Mouse (Mus musculus): ENCODE measurements at regions not wholly inside any gene's neighbourhood (a gene's known extent, or its start where the extent isn't known, plus 50 kb on each side); places are given as distances from the start of the nearest gene placed in this dataset.
A peak's percentile ranks its signal among the peaks of the same experiment; 100 is the strongest.
"Not testable (repeated sequence)": the region's sequence is repeated elsewhere in the genome, so short reads cannot be mapped to it uniquely, and the experiment has no call there.

DNA sequence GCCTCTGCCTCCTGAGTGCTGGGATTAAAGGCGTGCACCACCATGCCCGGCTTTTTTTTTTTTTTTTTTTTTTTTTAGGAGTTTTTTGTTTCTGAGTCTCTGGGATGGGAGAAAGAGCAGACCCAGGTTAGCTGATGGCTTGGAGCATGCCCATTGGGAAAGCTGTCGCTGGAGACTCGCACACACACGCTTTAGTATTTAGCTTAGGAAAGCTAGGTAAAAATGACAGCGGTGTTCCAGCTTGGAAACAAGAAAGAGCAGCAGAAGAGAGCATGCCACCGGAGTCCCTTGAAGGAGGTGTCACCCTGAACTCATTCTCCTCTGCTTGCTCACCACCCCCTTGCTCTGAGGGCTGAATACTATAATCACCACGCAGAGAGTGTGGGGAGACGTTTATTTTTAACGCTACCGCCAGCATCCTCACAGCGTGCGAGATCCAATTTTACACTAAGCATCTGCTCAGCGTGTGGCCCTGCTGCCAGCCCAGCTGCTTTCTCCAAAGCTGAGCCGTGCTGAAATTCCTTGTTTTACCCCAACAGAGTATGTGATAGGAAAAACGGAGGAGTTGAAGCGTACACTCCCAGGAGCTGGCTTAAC is 95.9 kb upstream of the Map3k1 start:
- no peak for DNase-seq (ENCODE audit: low spot score in 2 of 2)

- no peak for DNase-seq (ENCODE audit: low spot score in 2 of 2)
These were observed 96.5 kb upstream of the Map3k1 start for GRCm38 (mm10) chr13:111905213-111905701.

GRCm38 (mm10) chr13:111911071-111911470 is 102.3 kb upstream of the Map3k1 start:
- DNase-seq (ENCODE audit: low spot score in 2 of 2) = no peak

DNA sequence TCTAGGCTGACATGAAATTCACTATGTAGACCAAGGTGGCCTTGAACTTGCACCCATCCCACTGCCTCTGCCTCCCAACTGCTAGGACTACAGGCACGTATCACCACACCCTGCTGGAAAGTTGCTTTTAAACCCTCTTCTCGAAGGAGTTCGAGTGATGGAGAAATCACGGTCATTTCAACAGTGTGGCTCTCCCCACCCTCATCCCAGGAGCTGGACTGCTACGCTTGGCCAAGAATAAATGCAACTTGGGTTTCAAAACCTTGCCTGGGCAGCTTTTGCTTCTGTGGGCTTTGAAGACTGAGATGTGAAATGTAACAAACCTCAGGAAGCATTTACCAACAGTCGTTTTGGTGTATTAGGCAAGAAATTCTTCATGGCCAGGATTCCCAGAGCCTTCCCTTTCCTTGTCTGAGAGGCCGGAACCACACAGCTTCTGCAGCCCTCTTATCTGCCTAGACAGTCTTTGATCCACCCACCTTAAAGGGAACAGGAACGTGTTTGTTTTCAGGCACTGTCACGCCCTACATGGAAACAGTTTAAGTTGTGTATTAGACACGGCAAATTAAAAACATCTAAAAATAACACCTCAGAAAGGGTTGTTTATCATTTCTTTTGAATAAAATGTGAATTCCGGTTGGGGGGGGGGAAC is 103.0 kb upstream of the Map3k1 start:
- no peak for DNase-seq (ENCODE audit: low spot score in 2 of 2)

DNA sequence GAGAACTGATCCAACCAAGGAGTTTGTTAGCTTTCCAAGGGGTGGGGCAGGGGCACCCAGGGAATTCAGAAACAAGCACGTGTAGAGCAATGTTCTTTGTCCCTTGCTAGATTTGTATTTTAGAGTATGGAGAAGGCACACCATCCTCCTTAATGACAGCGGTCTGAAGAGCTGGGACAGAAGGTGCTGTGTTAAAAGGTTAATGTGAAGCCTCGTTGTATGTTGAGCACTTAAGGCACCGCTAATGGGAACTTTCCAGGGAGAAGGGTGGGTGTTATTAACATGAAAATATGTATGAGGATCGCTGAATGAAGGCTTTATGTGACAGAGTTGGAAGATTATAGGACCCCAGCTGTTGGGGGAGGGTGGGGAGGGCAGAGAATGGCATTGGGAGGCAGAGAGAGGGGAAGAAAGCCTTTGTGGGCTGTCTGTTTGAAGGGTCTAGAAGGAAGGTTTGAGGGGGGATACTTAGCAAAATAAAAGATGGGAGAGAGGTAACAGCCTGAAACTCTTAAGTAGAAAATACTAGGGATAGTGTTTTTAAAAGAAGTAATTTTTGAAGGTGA is 105.6 kb upstream of the Map3k1 start:
- DNase-seq (ENCODE audit: low spot score in 2 of 2) = no peak

GRCm38 (mm10) chr13:111919417-111919816 is 110.6 kb upstream of the Map3k1 start:
- not testable (repeated sequence) for DNase-seq (ENCODE audit: low spot score in 2 of 2)

GRCm38 (mm10) chr13:111920534-111920933 is 111.7 kb upstream of the Map3k1 start:
- no peak for DNase-seq (ENCODE audit: low spot score in 2 of 2)

DNA sequence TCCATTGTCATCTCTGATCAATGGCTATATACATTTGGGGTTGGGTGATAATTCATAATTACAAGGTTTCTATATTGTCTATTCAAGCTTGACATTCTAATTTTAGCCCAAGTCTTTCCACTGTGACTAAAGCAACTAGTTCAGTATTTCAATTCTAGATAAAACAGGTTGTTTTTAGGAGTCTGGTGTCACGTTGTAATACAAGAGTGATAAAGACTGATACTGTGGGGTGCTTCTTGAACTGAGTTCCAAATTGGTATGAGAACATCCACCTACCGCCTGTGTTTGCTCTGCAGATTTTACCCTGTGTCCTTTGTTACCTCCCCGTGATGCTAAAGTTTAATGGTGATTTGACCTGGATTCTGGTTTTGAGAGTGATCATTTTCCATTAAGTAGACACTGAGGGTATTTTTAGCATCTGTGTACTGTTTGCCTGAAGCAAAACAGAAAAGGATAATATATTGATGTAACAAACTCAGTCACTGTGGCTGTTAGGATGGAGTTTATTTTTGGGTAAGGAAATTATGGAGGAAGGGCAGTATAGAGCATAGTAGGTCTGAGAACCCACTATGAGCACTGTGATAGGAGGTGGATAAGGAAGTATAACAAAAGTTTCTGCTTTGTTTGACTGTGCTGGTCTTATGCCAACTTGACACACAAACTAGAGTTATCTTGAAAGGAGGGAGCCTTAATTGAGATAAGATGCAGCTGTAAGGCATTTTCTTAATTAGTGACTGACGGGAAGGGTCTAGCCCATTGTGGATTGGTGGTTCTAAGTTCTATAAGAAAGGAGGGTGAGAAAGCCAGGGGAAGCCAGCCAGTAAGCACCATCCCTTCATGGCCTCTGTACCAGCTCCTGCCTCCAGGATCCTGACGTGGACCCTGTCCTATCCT is 112.6 kb upstream of the Map3k1 start:
- no peak for DNase-seq (ENCODE audit: low spot score in 2 of 2)

GRCm38 (mm10) chr13:111925349-111925748 is 116.6 kb upstream of the Map3k1 start:
- no peak for DNase-seq (ENCODE audit: low spot score in 2 of 2)

DNA sequence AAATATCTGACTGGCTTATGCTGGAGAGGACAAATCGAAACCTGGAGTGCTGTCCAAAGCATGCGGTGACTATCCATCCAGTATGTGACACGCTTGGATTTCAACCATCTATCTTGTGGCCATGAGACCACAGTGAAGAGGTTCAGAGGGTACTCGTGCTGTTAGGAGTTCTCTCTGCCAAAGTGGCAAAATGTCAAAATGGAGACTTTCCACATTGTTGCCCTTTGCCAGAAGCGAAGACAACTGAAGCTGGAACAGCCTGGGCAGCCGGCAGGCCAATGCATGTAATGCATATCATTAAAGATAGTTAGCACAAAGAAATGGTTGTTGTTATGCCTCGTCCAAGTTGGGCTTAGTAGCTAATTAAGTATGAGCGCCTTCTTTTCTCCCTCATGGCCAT is 118.0 kb upstream of the Map3k1 start:
- no peak for DNase-seq (ENCODE audit: low spot score in 2 of 2)

DNA sequence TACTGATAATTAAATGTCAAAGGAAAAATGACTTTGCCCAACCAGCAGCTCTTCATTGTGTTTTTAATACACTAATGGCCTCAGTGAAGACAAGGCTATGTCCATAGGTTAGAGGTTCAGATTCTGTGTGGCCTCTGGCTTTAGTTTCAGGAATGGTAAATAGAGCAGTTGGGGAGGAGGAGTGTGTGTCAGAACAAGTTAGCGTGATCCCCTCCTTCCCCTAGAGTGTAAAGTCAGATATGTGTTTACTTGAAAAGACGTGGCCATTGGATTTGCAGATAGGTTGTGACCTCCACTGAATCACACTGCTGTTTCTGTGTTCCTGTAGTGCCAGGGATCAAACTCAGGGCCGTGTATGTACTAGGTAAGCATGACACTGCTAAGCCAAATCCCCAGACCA is 118.7 kb upstream of the Map3k1 start:
- no peak for DNase-seq (ENCODE audit: low spot score in 2 of 2)

DNA sequence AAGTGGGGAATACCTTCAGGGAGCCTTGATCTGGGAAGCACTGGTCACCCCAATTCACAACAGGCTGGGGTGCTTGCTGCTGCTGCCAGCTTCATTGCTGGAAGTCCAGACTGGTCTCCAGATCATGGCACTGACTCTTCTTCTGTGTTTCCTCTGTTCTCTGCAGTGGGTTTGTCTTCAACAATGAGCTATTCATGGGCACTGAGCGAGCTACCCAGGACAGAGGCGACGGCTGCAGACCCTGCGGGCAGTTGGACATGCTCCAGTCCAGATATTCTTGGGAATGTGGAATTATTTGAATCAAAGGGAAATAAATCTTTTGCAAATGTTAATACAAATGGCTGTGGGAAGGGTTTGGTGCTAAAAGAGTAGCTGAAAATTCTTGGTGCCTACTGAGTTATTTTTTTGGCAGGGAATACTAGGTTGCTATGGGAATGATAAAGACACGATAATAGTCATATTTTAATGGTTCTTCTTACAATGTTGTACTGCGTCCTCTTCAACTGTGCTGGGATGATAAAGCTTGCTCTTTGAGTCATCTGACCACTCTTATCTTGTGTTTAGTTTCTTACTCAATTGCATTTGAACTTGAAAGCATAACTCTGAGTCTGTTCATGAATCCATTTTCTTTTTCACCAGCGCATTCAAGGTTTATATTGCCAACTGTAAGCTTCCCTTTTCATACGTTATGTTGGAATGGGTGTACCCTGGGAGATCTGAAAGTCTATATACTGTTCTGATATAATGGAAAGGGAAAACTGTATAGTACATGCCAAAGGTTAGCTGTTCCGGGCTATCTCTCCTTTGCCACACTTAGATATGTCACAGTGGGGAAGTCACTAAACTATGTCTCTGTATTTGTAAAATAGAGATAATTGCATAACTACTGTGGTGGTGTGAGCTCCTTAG is 120.1 kb upstream of the Map3k1 start:
- DNase-seq (ENCODE audit: low spot score in 2 of 2) = no peak

DNA sequence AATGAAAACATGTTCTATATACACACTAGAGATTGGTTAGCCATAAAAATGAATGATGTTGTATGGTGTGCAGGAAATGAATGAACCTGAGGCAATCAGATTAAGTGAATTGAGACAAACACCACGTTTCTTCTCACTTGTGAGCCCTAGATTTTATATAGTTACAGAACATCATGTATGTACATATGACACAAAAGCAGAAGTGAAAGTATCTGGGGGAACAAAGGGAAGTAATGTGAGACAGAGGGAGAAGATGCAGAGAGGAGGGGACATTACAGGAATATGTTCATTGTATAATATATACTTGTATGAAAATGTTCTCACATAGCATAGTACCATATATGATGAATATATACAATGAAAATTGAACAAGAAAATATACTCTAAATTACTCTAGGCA is 121.1 kb upstream of the Map3k1 start:
- DNase-seq (ENCODE audit: low spot score in 2 of 2) = no peak

DNA sequence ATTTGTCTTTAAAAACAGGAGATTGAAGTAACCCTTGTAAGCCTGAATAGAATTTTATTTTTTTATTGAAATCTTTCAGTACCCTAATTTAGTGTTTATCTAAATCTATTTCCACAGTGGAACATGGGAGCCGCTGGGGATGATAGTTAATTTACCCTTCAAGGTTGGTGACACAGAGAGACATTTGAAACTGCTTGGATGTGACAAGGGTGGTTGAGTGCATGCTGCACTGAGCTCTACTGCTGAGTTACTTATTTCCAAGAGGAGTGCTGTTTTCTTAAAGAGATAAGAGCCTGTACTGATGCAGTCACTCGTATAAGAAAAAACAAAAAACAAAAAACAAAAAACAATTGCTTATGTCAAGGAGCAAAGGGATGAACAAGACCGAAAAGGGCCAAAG is 123.7 kb upstream of the Map3k1 start:
- DNase-seq (ENCODE audit: low spot score in 2 of 2) = no peak

GRCm38 (mm10) chr13:111933526-111934240 is 124.9 kb upstream of the Map3k1 start:
- DNase-seq (ENCODE audit: low spot score in 2 of 2) = no peak

- DNase-seq (ENCODE audit: low spot score in 2 of 2) = no peak
These were observed 126.9 kb upstream of the Map3k1 start for GRCm38 (mm10) chr13:111935721-111936080.

- DNase-seq (ENCODE audit: low spot score in 2 of 2) = peak; percentile 17 to 43
These were observed 127.5 kb upstream of the Map3k1 start for GRCm38 (mm10) chr13:111936081-111936857.

DNA sequence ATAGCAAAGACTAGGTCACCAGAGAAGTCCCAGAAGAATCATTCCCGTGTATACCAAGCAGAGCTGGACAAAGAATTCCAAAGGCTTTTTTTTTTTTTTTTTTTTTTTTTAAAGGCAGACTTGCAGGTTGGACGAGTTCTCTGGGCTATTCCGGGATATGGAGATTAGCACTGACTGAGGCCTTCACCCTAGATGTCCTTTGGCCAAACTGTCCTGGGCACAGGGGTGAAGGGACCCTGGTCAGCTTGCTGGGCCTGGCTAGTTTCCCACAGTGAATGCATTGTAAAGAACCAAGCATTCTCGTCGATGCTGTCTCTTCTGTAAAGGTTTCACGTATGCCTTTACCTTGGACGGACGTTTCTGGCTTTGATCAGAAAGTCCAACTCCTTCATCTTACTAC is 128.2 kb upstream of the Map3k1 start:
- no peak for DNase-seq (ENCODE audit: low spot score in 2 of 2)

GRCm38 (mm10) chr13:111938896-111939422 is 130.2 kb upstream of the Map3k1 start:
- no peak for DNase-seq (ENCODE audit: low spot score in 2 of 2)
